Mouse (Mus musculus) right cerebral cortex, adult 2 months (tissue): Measurements from ENCODE around the gene Ppat.
A peak's percentile ranks its signal among the peaks of the same experiment; 100 is the strongest.
"Not testable (repeated sequence)": the region's sequence is repeated elsewhere in the genome, so short reads cannot be mapped to it uniquely, and the experiment has no call there.

Source experiments
- DNase-seq, 2 experiments: peaks; one replicate each; pipeline ENCODE4 v3.0.0; 2021 to 2022; ENCODE audit warnings: low spot score in 2 of 2

Ppat gene

DNA sequence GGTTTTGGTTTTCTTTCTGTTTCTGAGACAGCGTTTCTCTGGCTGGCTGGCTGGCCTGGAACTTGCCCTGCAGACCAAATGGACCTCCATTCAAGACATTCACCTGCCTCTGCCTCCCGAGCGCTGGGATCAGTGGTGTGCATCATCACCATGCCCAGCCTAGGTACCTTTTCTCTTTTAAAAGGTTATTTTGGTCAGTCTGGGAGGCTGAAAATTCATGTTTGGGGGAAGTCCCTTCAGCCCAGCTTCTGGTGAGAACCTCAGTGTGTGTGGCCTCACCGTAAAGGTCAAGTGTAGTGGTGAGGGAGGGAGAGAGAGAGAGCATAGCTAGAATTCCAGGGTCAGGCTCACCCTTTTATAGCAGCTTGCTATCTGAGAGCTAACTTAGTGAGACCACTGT lies 3.6 kb downstream of the Ppat start:
- no peak for DNase-seq

DNA sequence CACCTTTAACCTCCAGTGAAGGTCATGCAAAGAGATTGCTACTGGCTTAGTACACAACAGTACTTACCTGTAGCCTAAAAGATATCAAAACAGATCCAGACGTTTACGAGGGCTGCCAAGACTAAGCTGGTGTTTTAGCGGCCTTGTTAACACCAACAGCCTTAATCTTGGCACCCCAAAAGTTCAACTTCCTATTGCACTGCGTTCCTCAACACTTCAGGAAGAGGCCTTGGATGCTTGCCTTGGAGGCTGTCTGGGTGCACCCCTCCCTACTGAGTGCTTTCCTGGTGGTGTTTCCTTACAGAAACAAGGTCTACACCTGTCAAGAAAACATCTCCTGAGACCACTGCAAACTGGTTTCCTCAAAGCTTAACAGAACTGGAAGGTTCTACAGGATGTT lies 4.2 kb downstream of the Ppat start:
- no peak for DNase-seq

DNA sequence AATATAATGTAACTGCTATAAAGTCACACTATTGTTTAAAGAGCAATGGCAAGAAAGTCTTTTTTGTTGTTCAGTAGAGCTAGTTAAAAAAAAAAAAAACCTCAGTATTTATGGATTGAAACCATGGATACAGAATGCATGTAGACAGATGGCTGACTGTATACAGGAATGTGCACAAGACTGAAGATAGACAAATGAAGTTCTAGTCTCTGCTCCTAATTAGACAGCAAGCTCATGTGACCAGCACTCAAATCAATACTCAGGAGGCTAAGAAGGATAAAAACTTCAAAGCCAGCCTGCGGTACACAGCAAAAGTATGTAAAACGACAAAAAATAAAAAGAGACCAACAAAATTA lies 5.7 kb downstream of the Ppat start:
- DNase-seq: no peak

DNA sequence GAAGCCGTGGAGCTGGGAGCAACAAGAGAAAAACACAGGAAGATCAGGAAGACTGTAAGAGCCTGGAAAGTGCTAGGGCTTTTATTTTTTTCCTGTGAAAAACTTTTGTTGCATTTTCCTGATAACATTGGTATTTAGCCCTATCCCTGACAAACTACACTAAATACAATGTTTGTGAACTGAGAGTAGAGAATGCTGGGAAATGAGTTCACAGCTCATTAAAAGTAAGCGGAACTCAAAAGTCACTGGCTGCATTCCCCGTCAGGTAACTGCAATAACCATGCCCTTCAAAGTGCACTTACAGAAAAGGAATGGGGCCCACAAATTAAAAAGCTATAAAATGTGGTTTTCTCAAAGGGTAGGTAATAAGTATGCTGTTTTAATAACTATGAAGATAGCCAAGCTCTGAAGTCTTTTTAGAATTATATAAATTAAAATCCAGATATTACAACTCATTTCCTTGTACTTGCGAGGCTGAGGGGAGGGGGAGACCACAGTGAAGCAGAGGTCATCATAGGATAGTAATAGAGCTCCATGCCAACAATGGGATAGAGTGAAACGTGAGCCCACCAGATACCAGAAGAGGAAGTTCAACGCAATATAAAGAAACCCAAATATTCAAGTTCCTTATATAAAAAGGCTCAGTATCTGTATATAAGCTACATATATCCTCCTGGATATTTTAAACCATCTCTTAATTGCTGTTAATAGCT lies 6.3 kb downstream of the Ppat start:
- no peak for DNase-seq

DNA sequence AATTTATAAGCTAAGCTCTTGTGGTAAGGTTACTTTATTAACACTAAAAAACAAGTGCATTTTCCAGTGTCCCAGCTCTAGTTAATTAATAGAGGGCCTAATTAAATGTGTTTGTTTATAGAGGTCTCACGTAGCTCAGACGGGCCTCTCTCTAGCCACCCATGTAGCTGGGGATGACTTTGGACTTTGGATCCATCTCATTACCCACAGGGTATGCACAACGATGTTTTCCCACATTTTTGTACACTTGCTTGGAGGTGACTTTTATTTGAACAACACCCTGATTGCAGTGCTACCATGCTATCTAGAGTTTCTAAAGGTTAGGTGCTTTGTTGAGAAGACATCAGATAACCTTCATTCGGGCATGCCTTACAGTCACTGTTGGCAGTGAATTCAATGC lies 8.9 kb downstream of the Ppat start:
- no peak for DNase-seq

DNA sequence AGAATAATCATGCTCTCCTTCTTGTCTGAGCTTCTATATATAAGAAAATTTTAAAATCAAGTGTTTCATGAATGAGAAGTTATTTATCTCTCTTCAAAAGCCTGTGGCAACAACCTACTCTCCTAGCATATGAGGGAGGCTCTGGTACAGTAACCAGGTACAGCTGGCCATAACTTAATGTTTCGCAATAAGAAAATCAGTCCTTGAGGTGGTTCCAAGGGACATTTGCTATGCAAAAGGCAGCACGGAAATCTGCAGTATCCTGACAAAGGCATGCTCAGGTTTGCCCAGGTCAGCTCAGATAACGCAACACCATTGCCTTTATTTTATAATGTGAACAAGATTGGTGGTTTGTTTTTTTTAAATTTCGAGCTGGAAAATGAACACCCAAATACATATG lies 9.4 kb downstream of the Ppat start:
- no peak for DNase-seq

DNA sequence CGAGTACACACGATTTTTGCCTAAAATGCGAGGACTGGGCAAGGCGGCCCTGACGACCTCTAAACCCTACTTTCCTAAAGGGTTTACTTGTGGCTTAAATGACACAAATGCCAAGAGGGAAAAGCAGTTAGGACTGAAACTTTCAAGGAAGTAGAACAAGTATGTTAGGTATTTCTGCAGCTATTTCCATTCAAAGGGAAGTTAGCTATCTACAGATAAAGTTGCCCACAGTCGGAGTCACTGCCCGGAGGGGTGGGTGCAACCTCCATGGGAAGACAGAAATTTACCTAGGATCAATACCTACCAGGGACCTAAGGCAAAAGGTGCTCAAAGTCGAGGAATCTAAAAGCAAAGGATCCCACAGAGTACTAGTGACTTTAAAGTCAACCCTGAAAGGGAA lies 11.7 kb downstream of the Ppat start:
- no peak for DNase-seq

DNA sequence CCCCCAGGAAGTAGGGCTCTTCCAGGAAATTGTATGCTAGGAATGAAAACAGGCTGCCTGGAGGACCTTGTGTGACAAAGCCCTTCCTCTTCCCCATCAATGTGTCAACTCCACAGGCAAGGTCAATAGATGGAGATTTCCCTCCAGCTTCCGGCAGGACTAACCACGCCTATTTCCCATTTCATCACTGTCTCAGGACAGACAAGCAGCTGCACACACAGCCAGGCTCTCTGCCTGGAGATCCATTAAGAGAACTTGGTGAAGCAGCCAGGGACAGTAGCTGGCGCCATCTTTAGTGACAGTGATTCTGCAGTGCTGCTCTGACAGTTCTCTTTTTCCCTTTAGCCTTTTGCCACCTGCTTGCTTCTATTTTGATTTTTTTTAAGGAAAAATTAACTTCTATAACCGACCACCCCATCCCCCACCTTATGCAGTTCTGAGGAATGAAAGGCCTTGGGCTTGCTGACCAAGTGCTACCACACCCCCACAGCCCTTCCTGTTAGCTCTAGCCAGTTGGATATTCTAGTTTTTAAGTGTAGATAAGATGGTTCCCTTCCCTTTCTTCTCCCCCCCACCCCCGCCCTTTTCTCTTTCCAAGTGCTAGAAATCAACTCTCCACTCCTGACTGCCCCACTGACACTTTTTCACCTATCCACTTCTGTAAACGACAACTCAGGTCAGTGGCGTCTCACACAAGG lies 22.0 kb downstream of the Ppat start:
- no peak for DNase-seq

DNA sequence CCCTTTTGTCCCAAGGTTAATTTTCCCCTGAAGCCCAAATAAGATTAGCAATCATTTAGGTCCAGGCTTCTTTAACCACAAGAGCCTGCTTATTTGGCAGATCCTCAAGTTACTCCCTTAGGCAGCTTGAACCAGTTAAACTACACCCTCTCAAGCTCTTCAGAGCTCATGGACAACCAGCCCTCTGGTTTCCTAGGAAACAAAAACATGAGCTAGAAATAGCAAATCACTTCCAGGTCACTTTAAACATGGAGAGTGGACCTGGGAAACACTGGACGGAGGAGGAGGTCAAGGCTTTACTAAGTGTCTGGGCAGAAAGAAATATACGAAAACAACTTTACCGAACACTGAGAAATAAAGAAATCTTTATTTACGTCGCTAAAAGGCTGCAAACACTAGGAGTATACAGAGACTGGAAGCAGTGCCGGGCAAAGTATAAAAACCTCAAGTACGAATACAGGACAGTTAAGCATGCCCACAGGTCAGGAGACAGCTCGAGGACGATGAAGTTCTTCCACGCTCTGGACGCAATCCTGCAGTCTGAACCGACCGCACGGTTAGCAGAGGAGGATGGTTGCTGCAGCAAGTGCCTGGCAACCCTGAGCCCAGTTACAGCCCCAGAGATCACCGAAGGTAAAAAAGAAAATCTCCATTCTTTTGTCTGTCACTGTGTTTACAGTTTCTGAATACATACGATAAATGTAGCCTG lies 23.1 kb downstream of the Ppat start:
- no peak for DNase-seq

DNA sequence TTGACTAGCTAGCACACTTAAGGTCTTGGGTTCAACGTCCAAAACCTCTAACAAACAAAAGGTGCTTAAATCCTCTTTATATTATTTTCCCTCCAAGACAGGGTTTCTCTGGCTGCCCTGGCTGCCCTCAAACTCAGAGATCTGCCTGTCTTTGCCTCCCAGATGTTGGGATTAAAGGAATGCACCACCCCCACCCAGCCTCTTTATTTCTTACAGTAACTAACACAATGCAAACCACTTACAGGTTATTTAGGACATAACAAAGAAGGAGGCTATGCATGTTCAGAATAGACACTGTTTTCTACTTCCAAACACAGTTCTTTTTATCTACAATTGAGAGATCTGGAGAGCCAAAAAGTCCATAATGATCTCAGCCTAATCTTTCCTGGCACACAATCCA lies 27.1 kb downstream of the Ppat start:
- DNase-seq: no peak

DNA sequence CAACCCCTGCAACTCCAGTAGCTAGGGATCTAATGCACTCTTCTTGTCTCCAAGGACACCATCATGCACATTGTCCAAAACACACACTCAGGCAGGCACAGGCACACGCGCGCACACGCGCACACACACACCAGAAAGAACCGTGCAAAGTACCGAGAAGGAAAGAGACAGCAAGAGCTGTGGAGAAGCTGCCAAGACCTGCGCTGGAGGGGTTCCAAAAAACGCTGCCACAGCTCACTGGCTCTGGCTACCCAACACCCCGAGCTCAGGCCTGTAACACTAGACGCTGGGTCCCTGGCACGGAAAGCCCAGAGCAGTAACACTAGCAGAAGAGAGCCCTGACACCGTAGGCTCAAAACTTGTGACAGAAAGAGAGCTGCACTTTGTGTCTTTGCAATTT lies 27.9 kb downstream of the Ppat start:
- peak; percentile 38 to 55 for DNase-seq

DNA sequence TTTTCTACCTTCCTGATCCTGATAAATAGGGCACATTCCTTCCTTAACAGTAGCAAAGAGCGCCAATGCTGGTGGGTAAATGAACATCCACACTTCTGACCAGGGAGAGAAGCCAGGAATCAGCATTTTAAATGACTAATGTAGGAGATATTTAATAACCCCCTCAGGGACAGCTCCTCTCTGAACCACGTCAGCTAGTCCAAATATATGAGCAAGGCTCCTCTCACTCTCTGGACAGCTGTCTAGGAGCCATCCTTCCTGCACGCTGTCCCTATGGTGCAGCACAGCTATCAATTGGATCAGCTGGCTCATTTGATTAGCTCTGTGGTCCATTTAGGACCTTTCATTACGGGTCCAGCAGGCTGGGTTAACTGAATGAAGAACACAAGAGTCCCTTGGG lies 28.5 kb downstream of the Ppat start:
- DNase-seq: no peak

DNA sequence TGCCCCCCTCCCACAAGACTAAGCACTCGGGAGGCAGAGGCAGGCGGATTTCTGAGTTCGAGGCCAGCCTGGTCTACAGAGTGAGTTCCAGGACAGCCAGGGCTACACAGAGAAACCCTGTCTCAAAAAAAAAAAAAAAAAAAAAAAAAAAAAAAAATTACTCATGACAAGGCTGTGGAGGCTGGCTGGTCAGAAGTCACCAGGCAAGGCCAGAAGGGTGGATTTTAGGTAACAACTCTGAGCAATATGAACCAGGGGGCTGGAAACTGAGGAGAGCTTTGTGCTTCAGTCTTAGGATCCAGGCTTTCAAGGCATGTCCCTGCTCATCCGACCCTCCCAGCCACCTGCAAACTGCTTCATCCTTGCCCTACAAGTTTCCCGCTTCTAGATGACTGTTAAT lies 38.9 kb downstream of the Ppat start:
- not testable (repeated sequence) for DNase-seq

DNA sequence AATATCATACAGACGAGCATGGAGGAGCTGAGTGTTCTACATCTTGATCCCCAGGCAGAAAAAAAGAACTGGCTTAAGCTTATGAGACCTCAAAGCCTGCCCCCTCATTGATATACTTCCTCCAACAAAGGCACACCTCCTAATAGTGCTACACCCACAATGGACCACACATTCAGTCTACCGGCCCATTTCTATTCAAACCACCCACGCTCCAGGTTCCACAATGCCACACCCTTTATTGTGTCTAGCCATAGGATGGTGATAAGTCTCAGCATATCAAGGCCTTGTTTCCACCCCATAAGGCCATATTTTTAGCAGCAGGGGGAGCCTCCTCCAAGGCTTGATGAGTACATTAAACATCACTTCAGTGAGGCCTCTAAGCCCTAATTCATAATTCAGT lies 40.6 kb downstream of the Ppat start:
- no peak for DNase-seq

DNA sequence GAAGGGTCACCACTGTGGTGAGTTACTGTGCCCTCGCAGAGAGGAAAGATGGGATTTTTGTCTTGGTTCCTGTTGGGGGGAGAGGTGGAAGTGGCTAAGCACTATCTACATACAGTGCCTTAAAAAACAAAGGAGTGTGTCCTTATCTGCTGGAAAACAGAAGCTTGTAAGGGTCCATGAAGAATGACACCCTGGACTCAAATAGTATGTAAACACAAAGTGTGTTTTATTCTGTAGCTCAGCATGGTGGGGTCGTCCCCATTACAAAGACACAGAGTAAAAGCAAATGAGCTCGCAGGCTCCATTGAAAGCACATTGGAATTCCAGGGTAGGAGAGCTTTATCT lies 45.3 kb downstream of the Ppat start:
- DNase-seq: no peak

DNA sequence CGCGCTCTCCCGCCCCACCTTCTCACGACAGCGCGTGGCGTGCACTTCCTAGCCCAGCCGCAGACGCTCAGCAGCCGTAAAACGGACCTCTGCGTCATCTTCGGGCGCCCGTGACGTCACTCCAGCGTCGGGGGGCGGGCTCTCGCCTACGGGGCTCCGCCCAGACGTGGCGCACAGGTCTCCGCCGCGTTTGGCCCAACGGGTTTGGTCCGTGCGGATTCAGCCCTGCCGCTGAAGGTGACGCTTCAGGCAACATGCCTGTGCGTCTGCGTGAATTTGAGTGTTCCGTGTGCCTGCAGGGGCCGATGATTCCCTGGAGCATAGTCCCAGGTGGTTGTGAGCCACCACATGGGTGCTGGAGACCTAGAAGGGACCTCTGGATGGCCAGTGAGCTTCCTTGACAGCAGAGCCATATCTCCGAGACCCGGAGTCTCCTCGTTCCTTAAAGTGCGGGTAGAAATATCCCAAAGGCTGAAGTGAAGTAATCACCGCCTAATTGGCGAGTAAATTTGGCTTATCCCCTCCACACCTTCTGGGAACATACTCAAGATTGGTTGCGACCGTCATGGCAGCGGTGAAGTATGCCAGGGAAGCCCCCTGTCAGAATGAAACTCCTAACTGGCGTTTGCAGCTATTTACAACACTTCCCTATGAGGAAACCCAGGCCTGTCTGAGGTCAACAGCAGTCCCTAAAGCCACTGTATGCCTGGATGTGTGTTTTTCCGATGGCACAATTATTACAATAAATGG lies 45.8 kb downstream of the Ppat start, which contains the start of gene Aasdh:
TSS of gene Aasdh (minus strand) at position 110 of the 750 bp plus-strand sequence.
- peak; percentile 96 to 97 for DNase-seq

DNA sequence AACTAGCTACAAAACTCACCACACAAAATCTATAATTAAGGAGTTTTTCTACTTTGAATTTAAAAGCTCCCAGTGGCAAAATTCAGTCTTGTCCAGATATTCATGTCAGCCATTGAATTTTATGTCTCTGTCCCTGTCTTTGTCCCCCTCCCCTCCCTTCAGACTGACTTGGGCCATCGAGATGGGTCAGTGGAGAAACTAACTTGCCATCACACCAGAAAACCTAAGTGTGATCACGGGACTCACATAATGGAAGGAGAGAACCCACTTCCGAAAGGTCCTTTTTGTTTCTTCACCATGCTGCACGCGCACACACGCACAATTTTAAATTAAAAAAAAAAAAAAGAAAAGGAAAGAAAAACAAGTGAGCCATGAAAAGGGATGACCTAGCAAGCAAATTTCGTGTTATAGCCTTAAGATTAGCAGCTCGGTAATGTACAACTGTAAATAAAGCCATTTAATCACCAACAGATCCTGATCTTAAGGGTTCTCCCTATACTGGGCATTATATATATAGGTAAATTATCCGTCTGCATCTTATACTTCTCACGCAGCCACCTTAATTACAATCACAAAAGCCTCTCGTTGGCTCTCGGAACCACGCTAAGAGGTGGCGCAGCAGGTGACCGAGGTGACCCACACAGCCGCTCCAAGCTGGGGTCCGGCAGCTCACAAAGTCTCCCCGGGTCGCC lies 46.5 kb downstream of the Ppat start:
- DNase-seq: no peak

DNA sequence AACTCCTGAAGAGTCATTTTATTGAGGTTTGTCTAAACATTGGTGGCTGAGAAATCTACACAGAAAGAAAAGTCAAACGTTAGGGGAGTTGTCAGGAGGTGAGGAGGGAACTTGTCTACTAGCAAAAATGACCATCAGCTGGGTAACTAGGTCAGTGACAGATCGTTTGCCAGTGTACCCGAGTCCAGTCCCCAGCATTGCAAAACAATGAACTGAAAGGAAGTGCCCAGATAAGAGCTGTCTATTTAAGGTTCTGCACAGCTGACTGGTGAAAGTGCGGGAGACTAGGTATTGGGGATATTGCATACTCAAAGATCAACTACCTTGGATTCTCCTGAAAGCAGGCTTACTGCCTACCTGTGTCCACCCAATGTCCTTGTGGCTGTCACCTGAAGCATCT lies 49.2 kb downstream of the Ppat start:
- no peak for DNase-seq

DNA sequence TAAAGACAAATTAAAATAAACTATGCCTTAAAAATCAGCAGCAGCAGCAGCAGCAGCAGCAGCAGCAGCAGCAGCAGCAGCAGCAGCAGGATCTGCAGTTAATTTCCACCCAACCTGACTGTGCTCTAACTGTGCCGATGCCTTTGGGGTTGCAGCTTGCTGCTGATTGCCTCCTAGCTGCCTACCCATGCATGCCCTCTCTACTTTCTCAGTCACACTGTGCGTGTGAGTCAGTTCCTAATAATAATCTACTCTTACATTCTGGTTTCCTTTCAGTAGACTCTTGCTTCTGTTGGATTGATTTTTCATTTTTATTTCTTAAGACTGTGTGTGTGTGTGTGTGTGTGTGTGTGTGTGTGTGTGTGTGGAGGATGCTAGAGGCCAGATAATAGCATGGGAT lies 58.3 kb downstream of the Ppat start:
- no peak for DNase-seq

DNA sequence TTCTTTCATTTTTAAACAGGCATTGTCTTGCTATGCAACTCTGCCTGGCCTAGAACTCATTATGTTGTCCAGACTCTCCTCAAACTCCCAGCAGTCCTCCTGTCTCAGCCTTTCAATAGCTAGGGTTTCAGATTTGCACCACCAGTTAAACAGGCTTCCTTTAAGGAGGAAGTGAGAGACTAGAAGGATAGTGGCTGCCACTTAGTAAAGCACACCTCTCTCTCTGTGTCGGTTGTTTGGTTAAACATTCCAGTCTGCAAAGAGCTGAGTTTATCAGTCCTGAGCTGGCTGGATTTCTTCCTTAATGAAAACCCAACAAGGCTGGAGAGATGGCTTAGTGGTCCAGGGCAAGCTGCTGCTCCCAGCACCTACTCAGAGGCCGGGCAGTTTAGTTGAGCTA lies 58.8 kb downstream of the Ppat start:
- no peak for DNase-seq

DNA sequence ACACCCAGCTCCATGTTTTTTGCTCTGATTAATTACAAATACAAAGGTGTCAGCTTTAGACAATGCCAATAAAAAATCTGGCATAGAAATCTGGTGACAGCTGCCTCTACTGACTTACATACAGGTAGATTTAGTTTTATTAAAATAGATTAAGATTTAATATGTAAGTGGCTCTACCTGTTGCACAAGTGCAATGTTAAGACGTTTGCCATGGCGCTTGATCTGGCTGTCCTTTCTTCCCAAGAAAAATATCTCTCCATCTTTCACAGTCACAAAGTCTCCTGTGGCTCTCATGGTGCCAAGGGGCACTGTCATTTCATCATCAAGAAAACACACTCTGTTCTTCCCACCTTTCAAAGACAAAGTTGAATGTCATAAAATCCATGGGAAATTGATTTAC lies 64.4 kb downstream of the Ppat start:
- no peak for DNase-seq

DNA sequence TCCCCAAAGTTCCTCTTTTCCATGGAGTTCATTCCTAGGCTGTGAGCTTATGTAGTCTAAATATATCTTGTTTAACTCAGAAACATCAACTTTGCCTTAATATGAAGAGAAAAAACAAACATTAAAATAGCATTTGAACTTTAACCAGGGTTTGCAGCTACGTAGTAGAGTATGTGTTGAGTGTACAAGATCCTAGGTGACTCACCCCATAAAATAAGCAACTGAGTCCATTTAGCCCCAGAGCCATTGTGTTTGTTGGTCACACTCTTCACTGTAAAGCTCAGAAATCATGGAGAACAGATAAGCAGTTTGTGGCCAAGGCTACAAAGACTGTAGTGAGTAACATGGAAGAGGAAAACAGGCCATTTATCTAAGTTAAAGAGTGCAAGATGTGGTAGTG lies 67.3 kb downstream of the Ppat start:
- DNase-seq: no peak
